Mouse (Mus musculus) granulocyte monocyte progenitor cell, adult 5-6 weeks (primary cell): ENCODE results near the gene Cant1. TPM values are rescaled to one million over a fixed set of nuclear protein-coding genes. Genes with fewer than 3 reads are reported as not detected.

Experiments used
- ATAC-seq: replicated peaks from 2 replicates; pipeline ENCODE4 v1.8.0; 2016; ENCODE audit warnings: mild to moderate bottlenecking, moderate TSS enrichment, inconsistent platforms; ENCODE audit not compliant: poor library complexity, severe bottlenecking
- total RNA-seq, 2 experiments: library from RNA; stranded (forward) in 1 of 2; stranded (reverse) in 1 of 2; fragments of 200-712, 200-1000 nt in 1 of 2; fragments of >200 nt in 1 of 2; fragmentation: Nextera tagmentation in 1 of 2; gene quantifications; 2 replicates each; pipeline ENCODE4 v1.2.3; 2014 to 2017

The Cant1 gene
- total RNA-seq (2014; fragmentation: Nextera tagmentation) (29.7 and 34.6 TPM in 2 replicates), total RNA-seq (2017) (18.6 and 21.0 TPM in 2 replicates)

DNA sequence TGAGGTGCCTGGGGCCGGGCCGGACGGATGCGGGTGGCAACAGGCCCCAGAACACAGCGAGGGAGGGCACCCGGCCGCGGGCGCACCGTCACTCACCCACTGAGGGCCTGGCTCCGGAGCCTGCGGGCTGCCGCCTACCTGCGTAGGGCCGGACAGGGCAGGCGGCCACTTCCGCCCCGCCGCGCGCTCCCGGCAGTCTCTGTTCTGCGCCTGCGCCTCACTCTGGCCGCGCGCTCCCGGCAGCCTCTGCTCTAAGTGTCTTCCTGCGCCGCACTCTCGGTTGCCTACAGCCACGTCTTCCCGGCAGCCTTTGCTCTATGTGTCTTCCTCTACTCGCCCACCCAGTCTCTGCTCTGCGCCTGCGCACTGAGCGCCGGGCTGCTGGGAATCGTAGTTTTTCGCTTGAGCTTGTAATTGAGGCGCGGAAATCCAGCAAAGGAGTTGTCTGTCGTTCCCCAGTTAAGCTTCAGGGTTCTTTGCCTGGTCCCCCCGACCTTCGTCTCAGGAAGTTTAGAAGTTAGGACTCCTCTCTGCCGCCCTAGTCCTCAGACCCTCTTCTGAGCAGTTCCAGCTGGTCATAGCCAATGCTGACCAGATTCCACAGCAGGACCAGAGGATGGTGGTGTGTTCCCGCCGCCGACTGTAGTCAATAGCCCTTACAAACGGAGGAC lies at the start of gene Cant1:
Gene Cant1, minus strand, starts transcription at position 253 of the 671 bp plus-strand sequence.
- peak; percentile 86 for ATAC-seq

DNA sequence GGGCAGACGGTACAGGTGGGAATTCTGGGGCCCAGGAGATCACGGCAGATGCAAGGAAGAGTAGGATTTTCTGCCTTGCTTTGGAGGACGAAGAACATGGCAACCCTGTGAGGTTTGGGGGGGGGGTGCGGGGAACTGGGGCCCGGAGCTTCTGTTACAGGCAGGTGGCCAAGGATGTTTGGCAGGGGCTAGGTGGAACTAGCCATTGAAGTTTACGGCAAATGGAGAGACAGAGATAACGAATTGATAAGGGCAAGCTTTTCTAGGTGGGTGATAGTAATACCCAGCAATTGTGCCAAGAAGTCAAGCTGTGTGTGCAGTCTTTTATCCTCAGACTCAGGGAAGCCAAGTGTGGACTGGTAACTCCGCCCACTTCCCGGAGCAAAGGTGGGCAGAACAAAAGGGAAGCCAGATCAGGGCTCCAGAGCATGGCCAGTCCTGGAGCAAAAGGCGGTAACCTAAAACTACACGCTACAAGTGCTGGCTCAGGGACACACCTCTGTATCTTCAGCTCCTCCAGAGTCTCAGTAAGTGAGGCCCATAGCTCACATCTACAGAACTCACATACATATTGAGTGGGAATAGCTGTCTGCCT lies 48.7 kb upstream of the Cant1 start:
- 0 out of 2 replicates have a peak, but pooled peaks have one; percentile 28 for ATAC-seq

DNA sequence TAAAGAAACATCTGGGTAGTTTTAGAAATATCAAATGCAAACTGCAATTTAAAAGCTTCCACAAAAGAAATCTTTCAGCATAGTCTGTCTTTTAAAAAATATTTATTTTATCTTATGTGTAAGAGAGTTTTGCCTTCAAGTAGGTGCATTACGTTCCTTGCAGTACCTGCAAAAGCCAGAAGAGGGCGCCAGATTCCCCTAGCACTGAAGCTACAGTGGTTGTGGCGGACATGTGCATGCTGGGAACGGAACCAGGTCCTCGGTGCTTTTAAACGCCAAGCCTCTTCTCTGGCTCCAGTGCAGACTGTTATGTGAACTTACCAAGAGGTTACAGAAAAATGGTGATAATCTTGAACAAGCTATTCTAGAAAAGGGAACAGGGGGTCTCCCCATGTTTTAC lies 41.4 kb upstream of the Cant1 start:
- no peak for ATAC-seq

DNA sequence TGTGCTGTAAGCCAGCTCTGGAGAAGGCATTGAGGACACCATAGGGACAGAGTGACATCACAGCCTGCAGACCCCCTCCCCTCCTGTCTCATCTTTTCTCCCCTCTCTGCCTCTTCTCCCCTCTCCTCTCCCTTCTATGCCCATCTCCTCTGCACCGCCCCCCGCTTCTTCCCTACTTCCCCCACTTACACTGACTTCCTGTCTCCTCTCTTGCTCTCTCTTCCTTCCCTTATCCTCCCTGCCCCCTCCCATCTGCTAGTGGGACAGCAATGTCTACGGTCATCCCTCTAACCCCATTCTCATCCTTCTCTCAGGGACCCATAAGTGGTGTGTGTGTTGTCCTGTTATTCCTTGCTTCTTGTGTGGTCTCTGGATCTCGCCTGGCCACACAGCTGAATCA lies 40.6 kb upstream of the Cant1 start:
- peak; percentile 68 for ATAC-seq

DNA sequence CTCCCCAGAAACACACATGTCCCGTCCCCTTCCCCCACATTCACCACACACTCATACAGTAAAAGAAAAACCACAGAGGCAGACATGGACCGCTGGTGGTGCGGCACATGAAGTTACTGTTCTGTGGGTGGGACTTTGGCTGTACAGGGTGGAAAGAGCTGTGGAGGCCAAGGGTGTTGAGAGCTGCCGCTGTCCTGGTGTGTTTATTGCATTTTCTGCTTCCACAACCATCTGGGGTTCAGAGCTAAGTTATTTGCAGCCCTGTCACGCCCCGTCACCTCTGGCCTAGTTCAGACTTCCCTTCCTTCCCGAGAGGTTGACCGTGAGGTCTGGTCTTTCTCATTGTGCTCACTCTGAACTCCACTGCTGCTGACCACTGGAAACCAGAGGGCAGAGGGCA lies 40.2 kb upstream of the Cant1 start:
- ATAC-seq: peak; percentile 18; the same call in 1 of the 2 replicates

DNA sequence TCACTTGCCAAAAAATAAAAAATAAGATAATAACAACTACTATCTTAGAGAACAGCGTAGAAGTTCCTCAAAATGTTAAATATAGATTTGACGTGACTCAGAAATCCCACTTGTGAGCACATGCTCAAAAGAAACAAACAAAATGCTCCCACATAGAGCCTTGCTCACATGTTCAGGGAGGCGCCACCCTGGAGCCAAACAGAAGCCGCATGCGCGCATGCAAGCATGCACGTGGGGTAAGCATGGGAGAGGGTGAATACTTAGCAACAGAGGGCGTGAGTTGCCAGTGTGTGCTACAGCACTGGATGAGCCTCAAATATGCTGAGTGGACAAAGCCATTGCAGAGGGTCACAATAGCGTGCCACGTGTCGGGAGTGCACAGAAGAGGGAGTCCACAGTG lies 38.1 kb upstream of the Cant1 start:
- ATAC-seq: no peak

DNA sequence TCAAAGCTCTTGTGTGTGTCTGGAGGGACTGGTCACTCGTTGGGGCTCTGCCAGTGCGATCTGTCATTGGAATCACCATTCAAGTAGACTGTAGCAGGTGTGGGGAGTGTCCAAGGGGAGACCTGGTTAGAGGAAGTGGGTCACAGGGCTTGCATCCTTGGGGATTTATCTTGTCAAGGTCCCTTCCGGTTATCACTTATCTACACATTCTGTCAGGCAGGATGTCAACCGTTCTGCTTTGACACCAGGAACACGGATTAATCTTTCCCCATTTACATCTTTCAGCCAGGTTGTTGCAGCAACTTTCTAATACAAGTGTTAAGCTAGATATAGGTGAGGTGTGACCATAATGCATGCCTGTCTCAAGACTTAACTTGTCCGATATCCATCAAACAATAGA lies 36.9 kb upstream of the Cant1 start:
- ATAC-seq: no peak

DNA sequence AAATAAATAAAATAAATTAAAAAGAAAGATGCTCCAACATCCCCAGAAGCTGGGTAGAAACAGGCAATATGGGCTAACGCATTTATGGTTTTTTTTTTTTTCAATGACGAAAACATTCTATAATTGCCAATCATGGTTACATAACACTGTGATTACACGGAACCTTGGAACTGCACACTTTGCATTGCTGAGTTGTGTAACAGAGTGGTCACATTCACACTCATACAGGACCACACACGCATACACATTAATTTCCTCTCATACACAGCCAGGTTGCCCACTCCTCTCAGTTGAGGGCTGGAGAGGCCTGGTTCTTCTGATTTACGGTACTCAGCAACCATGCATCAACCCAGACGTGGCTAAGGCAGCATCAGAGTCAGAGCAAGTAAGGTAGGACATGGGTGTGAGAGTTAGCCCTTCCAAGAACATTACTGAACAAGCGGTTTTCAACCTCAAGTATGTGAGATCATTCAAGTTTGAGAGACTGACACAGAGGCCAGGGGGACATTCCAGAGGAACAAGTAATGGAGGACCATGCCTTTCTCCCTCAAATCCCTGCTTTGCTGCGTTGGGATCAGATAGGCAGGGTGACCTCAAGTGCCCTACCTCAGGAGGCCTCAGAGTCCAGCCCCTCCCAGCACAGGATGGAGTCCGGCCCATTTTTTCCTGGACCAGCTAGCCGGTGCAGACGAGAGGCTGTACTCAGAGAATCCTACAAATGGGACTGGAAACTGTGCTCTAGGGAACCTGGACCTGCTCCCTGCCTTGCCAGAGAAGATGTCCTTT lies 35.2 kb upstream of the Cant1 start:
- peak; percentile 82 for ATAC-seq

DNA sequence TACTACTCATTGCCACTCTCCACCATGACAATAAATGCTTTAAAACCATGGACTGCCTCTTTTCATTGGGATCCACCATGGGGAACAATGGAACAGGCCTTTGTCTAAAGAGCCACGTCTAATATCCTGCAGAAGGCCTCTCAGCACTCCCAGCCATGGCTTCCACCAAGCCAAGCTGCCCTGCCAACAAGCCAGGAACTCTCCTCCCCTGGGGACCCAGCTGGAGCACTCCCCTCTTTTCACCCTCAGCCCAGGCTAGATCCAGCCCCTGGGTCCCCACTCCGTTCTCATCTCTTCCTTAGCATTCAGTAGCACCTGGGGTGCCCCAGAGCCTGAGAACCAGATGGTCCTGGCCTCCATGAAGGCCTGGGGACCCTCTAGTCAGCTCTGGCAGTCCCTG lies 34.1 kb upstream of the Cant1 start:
- ATAC-seq: no peak

DNA sequence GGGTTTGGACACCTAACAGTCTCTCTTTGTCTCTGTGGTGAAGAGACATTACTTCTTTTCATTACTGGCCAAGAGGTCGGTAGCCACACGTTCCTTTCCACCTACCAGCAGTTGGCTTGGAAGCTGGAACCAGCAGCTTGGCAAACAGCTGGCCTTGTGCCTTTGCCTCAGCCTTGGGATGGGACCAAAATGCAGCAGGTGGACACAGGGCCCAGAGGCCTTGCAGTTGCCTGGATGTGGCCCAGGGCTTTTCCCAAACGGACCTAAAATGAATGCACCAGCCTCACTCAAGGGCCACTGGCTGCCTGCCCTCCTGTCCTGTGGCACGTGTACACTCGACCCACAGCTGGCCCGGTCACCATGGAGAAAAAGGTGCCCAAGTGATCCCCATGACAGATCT lies 32.3 kb upstream of the Cant1 start:
- ATAC-seq: no peak

DNA sequence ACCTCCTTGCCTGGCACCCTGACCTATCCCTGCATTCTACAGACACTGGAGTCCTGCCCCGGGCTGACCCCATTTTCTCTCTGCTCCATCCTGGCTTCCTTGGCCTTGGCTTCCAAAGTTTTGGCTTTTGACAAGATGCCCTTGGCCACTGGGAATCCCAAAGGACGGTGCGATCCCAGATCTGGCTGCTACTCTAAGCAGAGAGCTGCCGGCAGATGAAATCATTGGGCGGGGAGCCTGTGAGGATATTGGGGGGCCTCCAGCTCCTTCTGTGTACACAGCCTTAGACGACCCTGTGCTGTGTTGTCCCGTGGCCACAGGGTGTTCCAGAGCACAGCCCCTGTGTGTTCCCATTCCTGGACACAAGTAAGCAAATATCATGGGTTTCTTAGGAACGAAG lies 29.5 kb upstream of the Cant1 start:
- ATAC-seq: no peak

DNA sequence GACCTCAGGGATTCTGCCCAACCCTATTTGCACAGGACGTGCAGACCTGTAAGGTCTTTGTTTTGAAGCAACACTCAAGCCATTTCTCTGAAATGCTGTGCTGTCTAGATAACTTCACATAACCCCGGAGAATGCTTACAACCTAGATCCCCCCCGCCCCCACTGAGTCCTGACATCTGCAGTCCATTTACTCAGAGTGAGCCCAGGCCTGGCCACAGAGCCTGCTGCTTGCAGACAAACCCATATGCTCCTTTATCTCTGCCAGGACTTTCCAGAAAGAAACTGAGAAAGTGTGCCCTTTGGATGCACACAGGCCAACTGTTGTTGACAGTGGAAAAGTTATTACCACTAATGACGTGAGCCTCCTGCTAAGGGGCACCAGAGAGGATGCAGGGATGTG lies 28.5 kb upstream of the Cant1 start:
- ATAC-seq: no peak

DNA sequence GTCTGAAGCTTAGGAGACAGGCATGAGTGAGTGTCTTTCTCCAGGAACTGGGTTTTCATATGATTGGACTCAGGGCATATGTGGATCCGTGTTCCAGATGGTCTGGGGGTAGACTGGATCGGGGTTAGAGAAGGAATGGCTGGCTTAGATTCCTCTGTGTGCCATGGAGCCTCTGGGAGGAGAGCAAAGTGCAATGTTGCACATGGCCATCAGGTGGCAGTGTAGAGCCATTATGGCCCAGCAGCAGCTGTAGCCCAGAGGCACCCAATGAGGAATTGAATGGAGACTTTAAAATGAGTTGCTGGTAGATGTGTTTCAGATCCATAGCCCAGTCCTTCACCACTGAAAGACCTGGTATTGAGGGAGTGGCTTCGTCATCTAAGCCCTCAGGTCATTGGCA lies 27.0 kb upstream of the Cant1 start:
- peak; percentile 75 for ATAC-seq

DNA sequence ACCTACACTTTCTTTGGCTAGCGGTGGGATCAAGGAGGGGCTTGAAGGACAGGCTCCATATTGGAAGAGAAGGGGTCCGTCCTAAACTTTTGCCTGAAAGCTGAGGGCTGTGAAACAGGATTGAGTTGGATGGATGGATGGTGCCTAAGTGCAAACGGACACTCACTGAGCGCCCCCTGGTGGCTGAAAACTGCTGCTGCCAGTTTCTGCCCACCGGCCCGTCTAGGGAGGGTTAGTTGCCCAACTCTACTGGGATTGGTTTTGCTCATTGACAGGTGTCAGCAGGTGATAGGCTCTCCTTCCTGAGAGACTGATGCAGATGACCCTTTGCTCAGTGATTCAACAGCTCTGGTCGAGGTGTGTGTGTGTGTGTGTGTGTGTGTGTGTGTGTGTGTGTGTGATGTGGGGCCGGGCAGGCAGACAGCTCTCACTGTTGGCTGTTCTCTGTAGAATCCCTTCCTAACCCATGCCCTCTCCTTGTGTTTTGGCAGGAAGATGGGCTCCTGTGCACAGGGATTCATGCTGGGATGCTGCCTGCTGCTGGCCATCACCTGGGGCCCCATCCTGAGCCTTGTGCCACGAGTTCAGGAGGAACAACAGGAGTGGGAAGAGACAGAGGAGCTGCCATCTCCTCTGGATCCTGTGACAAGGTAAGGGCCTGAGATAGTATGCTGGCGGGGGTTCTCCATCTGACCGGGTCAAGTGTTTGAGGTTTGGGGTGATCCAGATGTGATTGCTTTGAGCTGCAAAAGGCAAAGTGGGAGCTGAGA lies 24.5 kb upstream of the Cant1 start:
- peak; percentile 68 for ATAC-seq

DNA sequence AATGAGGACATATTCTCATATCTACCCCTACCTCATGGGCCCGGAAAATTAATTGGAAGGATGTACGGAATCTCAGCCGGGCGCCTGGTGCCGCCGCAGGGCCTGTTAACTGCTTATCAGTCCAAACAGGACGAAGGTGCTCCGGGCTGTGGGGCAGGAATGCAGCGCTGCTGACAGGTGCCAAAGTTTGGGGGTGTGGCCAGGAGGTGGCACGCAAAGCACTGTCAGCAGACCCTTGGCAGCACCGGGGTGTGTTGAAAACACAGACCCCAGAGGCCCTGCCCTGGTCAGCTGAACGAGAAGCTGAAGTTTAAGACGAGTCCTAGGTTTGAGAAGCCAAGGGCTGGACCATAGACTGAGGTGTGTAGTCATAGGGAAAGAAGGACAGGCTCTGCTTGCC lies 23.8 kb upstream of the Cant1 start:
- no peak for ATAC-seq

DNA sequence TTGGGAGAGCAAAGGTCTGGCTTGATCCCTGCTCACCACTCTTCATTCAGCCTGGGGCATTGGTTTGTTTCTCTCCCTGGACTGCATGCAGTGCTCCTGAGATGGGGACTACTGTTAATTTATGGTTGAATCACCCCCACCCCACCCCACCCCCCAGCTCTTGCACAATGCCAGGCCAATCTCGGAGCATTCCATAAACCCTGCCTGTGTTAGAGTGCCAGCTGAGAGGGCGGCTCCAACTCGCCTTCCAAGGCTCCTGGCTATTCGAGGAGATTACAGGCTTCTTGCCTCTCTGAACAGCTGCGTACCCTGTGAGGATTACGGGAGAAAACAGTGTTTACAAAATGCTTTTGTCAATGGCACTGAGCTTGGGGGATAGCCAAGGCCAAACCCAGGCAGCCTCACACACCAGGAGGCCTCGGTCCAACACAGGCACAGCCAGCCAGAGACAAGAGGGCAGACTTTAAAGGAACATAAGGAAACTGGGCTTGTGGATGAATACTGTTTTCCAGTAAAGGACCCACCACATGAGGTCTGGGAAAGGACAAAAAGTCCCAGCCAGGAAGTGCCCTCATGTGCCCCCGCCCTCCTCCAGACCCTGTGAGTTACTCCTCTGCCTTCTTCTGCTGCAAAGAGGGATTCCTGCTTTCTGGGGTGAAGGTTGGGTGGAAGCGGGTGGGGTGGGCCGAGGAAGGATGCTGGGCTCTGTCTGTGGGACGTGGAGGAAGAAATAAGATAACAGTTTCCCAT lies 20.0 kb upstream of the Cant1 start:
- no peak for ATAC-seq

DNA sequence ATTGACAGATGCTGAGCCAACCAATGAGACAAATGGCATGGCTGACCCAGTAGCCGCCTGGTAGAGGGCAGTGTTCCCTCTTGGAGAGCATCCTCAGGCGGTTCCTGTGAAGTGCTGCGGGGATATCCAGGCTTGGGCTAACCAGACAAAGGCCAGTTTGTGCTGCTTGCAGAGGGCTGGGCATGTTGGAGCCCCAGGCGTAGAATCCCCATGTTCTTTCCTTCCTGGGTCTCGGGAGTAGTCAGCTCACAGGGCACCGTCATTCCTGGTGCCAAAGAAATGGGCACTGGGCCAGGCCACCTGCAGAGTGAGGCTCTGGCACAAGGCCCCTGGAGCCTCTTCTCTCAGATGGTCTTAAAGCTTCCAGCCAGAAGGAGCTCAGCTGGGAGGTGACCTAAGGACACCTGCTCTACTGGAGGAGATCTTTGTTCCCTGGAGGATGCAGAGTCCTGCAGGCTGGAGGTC lies 17.6 kb upstream of the Cant1 start:
- ATAC-seq: no peak

DNA sequence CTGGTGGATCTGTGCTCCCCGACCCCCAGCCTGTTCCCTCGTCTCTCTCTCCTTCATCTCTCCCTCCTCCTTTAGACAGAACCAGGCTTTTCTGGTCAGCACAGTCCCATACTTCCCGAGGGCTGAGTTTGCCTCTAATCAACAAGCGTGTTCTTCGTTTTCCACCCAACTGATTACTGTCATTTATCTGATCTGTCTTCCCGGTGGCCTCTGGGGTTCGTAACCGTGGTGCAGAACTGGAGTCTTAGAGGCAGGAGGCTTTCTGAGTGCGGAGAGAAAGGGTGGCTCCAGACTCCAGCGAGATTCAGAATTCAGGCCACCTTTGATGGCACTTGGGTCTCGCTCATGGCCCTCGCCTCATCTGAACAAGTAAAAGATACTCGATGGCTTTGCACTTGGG lies 15.2 kb upstream of the Cant1 start:
- no peak for ATAC-seq

DNA sequence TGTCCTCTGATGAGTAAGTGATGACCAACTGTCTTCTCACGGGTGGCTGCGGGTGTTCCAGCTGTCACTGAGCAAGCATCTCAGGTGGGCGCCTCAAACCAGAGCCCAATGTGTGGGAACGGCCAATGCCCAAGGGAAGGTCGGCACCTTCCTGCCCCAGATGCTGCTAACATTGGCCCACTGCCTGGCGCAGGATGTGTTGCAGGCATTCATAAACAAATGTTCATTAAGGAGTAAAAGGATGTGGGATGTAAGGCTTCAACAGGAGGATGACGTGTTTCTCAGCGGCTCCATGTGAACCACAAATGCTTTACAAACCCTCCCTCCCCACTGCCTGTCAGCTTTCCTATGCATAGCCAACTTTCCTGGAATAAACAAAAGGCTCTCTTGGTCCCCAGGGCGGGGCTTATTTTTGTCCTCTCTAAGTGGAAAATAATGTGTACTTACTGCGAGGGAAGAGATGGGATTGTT lies 14.5 kb upstream of the Cant1 start:
- ATAC-seq: no peak
